23 mouse cellular contexts compared by ENCODE assay signal in genomic region chr6:140523600-140523999, GRCm38 (mm10).
DNase-seq lines count a peak whose midpoint lies in the region; ATAC-seq and TF ChIP-seq lines count a peak whose summit lies in the region.
"Had no signal": no experiment of that assay in that cellular context is flagged by ENCODE, and none has a peak within 500 bp of the region (broad histone marks: within the 10 kb centered on the region; RNA-seq: fewer than 3 reads in every experiment).

No protein-coding gene starts in this region.

- no peaks in the 10 kb centered on the region for H3K27me3 ChIP-seq in heart, embryonic 10.5 days (ENCODE audit: insufficient read depth, poor library complexity, severe bottlenecking)
- H3K27me3 ChIP-seq in midbrain, postnatal 0 days (ENCODE audit: insufficient read depth, low read length), result no peaks in the 10 kb centered on the region
- H3K27me3 ChIP-seq: embryonic facial prominence, embryonic 13.5 days; forebrain, embryonic 12.5 days; forebrain, embryonic 15.5 days; heart, embryonic 12.5 days; heart, embryonic 15.5 days had no signal

- no peaks in the 10 kb centered on the region for H3K9me3 ChIP-seq in heart, embryonic 10.5 days
- H3K9me3 ChIP-seq in midbrain, postnatal 0 days (ENCODE audit: low read length), result no peaks in the 10 kb centered on the region
- H3K9me3 ChIP-seq: embryonic facial prominence, embryonic 13.5 days; forebrain, embryonic 12.5 days; forebrain, embryonic 15.5 days; heart, embryonic 12.5 days; heart, embryonic 15.5 days had no signal

- DNase-seq in heart, embryonic 10.5 days (ENCODE audit: low spot score), result no peak
- no peak for DNase-seq in heart, postnatal 10 days
- DNase-seq in cerebellum, adult 11 months, result no peak
- no peak for DNase-seq in midbrain, postnatal 0 days (ENCODE audit: low spot score)
- DNase-seq: adrenal gland, adult 8-10 months; adrenal gland, postnatal 25 days; cerebellum, adult 9-10 months; cerebellum, postnatal 14 days; gastrocnemius, postnatal 10 days; gastrocnemius, postnatal 36 days; heart, postnatal 14 days; heart, postnatal 4 days had no signal

- no peak for TF ChIP-seq CTCF in midbrain, postnatal 0 days (IDR thresholded peaks at IDR 0.05)

- H3K4me1 ChIP-seq in heart, embryonic 10.5 days, result peaks cover 21% of the 10 kb centered on the region
- H3K4me1 ChIP-seq in midbrain, postnatal 0 days (ENCODE audit: insufficient read depth, low read length), result peaks cover 3% of the 10 kb centered on the region; the same call in 1 of the 2 replicates

- 77% methylated on average over 4 of the region's 4 CpGs for WGBS in heart, embryonic 10.5 days
- WGBS in midbrain, postnatal 0 days, result 90% methylated on average over 4 of the region's 4 CpGs

- peaks cover 6% of the 10 kb centered on the region for H3K36me3 ChIP-seq in heart, embryonic 10.5 days
- H3K36me3 ChIP-seq in midbrain, postnatal 0 days (ENCODE audit: insufficient read depth, low read length), result peaks cover 10% of the 10 kb centered on the region; the same call in 1 of the 2 replicates

- H3K9ac ChIP-seq in midbrain, postnatal 0 days (replicated peaks; ENCODE audit: low read length, poor library complexity, severe bottlenecking), result no peak overlapping the region
- H3K9ac ChIP-seq: embryonic facial prominence, embryonic 13.5 days; forebrain, embryonic 12.5 days; forebrain, embryonic 15.5 days; heart, embryonic 12.5 days; heart, embryonic 15.5 days; hindbrain, embryonic 14.5 days had no signal

- peak overlapping the region; percentile 16; the same call in 1 of the 2 replicates for H3K27ac ChIP-seq in heart, embryonic 10.5 days
- H3K27ac ChIP-seq in midbrain, postnatal 0 days (ENCODE audit: low read depth, low read length), result no peak overlapping the region
- H3K27ac ChIP-seq: embryonic facial prominence, embryonic 13.5 days; forebrain, embryonic 12.5 days; forebrain, embryonic 15.5 days; heart, embryonic 15.5 days; hindbrain, embryonic 14.5 days had no signal

- H3K4me2 ChIP-seq in midbrain, postnatal 0 days (ENCODE audit: low read depth, low read length, poor library complexity, severe bottlenecking), result no peak overlapping the region
- H3K4me2 ChIP-seq: embryonic facial prominence, embryonic 13.5 days; forebrain, embryonic 12.5 days; forebrain, embryonic 15.5 days; heart, embryonic 12.5 days; heart, embryonic 15.5 days; hindbrain, embryonic 14.5 days had no signal

- H3K4me3 ChIP-seq in heart, embryonic 10.5 days, result no peak overlapping the region
- no peak overlapping the region for H3K4me3 ChIP-seq in midbrain, postnatal 0 days (ENCODE audit: low read depth, low read length)
- H3K4me3 ChIP-seq: embryonic facial prominence, embryonic 13.5 days; erythroblast, embryonic 14.5 days; forebrain, embryonic 12.5 days; forebrain, embryonic 15.5 days; heart, embryonic 12.5 days; heart, embryonic 15.5 days had no signal

- ATAC-seq in granulocyte monocyte progenitor cell, adult 5-6 weeks (replicated peaks; ENCODE audit: poor library complexity, severe bottlenecking), result peak; percentile 50
- ATAC-seq in megakaryocyte progenitor cell, adult 5-6 weeks (replicated peaks; ENCODE audit: poor library complexity), result peak; percentile 60
- ATAC-seq in midbrain, postnatal 0 days (ENCODE audit: low FRiP score), result no peak
- ATAC-seq: activated CD4-positive, CD25-positive, alpha-beta regulatory T cell, adult 4 months; forebrain, embryonic 15.5 days; intestine, embryonic 16.5 days had no signal

- intact Hi-C loops in heart, postnatal 10 days (cut with DNase I), result no loop called here
